Mouse (Mus musculus) embryo, embryonic 11.5 days (tissue): ENCODE results near the gene Vps29.
"Not testable (repeated sequence)": the region's sequence is repeated elsewhere in the genome, so short reads cannot be mapped to it uniquely, and the experiment has no call there.

ENCODE experiments used
- DNase-seq: peaks from one replicate; pipeline ENCODE4 v3.0.0-alpha.2; 2012; ENCODE audit warnings: low read depth, low spot score

The Vps29 gene

DNA sequence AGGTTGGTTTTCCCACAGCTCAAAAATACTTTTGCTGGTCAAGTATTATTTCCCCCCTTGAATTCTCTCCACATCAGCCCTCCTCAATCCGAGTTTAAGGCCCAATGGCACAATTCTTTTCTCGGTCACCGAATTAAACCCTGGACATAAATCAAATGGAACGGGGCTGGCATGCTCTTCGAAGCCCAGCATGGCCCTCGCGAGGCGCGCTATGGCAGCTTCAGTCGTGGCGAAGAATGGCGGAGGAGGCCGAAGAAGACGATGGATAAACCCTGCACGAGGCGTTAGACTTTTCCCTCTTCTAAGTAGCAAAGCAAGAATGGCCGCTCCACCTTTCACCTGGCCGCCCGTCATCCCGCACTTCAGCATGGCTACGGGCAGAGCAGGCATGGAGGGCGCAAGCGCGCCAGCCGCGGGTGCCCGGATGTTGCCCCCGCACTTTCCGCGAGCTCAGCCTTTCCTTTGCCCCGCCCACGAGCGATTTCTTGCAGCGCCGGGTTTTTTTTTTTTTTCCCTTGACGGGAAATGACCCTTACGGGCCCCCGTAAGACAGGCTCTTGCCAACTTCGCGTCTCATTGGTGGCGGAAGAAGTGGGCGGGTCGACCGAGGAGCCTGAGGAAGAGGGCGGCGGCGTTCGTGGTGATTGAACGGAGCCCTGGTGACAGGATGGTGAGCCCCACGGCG is at the start of gene Vps29, which contains the start of gene Rad9b:
Gene Vps29, plus strand, starts transcription at position 563 of the 685 bp plus-strand sequence.
Gene Rad9b, minus strand, starts transcription at position 427 of the 685 bp plus-strand sequence.
- peak; percentile 99 for DNase-seq

DNA sequence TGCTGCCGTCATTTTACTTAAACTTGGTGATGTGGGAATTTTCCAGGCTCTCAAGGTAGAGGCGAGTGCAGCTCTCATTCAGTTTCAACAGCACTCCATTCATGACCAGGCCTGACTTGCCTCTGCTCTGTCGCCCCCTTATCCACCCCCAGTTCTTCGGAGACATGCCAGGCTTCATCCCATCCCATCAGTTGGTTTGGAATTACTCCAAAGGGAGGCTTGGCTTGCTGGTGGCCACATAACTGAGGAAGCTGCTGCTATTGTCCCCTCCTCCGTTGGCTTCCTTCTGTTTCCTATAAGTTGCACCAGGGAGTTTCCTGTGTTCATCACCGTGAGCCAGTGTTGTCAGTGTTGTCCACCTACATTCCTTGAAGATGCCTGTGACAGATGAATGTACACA is 49.6 kb upstream of the Vps29 start:
- no peak for DNase-seq

DNA sequence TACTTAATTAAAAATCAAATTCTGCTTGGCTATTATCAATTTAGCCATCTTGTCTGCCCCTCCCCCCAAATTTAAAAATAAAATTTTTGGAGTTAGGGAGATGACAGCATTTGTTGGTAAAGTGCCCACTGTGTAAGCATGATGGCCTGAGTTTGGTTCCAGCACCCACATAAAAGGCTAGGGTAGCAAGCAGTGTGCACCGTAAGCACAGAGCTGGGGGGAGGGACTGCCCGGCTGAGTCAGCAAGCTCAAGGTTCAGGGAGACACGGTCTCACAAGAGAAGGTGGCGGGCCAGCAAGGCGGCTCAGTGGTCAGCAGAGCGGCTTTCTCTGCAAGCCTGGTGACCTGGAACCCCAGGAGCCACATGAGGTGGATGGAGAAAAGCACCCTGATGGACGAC is 48.7 kb upstream of the Vps29 start:
- no peak for DNase-seq

DNA sequence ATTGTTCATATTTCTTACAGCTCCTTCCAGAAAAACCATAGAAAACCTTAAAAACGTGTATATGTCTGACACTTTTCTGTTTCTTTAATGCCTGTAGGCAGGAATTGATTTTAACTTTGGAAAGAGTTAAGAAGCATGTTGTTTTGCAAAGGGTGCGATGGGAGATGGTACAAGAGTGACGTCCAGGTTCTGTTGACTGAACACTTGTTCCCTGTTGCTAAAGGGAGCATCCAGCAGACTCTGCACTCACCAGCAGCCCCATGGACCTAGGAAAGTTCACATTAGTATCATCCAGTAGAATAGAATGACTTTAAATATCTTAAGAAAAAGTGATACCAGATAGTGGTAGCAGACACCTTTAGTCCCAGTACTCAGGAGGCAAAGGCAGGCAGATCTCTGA is 47.6 kb upstream of the Vps29 start:
- no peak for DNase-seq

DNA sequence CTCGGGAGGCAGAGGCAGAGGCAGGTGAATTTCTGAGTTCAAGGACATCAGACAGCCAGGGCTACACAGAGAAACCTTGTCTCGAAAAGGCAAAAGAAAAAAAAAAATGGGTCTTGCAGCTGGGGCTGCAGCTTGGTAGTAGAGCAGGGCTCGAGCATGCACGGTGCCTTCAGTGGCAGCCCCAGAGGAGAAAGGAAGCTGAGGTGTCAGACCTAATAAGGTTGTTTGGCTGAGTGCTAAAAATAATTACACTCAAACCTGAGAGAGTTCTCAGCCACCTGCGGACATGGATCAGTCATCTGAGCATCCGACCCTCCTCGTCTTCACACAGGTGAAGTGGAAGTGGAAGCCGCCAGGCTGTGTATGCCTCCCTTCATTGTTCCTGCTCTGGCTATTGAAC is 43.5 kb upstream of the Vps29 start:
- DNase-seq: no peak

DNA sequence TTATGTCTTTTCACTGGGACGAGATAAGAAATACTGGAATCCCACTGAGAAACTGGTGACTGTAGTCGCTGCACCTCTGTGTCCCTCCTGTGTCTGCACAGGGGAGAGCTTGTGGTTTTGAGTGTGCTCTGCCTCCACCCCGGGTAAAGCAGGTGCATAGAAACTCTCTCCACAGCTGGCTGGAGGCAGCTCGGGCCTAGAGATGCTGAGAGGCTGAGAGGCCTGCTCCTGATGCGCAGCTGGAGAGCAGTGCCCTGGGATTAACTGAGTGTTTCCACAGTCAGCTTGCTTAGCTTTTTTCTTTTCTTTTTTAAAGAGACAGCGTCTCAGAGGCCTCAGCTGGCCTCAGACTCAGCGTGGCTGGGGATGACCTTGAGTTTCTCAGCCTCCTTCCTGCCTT is 42.5 kb upstream of the Vps29 start:
- DNase-seq: no peak

DNA sequence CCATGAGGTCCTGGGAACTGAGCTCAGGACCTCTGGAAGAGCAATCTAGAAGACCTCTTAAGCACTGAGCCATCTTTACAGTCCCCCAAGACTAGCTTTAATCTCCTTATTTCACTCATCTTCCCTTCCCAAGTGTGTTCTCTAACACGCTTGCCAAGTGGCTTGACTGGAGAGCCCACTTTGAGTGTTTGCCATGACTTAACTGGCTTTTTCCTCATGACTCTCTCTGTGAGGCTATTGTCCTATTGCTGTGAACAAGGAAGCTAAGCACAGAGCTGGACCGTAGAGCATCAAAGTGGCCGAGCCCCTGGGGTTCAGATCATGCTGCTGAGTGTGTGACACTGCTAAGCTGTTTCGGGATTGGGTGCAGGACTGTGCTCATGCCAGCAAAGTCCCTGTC is 41.8 kb upstream of the Vps29 start:
- no peak for DNase-seq

DNA sequence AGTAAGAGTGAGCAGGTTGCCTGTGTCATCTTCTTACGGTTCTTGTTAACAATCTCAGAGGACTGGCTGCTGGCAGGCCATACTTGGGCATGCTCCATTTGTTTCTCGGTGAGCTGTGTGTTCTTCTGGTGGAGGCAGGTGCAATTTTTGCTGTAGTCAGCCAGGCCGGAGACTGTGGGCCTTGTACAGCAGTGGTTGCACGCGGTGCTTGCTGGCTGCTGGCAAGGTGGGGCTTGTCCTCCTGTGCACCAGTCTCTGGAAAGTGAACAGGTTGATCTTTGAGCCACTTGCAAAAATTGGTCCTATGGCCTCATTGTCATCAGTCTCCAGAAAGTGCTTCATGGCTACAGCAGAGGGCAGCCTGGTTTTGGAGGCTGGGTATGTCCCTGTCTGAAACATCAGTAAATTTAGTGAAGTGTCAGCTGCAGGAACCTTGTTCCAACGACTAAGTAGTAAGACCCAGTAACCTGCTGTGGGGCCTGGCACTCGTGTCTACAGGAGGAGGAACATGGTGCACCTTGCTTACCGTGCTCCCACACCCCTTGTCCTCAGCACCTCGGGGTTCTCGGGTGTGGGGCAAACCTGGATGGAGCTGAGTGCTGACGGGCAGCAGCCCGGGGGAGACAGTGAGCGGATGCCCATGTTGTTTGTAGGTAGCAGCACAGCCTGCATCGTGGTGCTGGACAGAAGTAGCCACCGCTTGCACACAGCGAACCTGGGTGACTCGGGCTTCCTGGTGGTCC is 41.1 kb upstream of the Vps29 start:
- no peak for DNase-seq

DNA sequence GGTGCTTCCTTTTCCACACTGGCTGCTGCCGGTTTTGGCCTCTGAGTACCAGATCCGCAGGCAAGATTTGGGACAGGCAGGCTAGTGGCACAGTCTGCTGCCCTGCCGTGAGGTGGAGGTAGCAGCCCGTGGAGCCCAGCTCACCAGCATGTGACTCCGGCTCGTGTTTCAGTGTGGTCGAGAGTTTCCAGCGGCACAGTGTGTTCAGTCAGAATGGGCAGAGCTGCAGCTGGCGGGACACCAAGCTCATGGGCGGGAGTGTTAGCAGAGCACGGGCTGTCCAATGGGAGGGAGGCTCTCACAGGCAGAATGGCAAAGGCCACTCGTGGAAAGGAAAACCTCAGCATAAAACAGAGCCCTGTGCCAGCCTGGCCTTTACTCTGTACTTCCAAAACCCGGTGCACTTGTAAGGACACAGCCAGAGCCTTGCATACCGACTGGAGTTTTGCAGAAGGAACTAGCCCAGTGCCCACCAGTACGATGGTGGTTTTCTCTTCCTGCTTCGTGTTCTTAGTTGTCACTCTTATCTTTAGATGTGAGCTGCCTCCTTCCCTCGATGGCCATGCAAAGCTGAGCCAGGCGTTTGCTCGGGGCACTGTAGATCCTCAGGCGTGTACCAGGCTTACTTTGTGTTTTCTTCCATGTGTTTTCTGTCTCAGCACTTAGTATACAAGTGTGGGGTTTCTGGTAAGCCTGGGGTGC is 39.1 kb upstream of the Vps29 start:
- no peak for DNase-seq

DNA sequence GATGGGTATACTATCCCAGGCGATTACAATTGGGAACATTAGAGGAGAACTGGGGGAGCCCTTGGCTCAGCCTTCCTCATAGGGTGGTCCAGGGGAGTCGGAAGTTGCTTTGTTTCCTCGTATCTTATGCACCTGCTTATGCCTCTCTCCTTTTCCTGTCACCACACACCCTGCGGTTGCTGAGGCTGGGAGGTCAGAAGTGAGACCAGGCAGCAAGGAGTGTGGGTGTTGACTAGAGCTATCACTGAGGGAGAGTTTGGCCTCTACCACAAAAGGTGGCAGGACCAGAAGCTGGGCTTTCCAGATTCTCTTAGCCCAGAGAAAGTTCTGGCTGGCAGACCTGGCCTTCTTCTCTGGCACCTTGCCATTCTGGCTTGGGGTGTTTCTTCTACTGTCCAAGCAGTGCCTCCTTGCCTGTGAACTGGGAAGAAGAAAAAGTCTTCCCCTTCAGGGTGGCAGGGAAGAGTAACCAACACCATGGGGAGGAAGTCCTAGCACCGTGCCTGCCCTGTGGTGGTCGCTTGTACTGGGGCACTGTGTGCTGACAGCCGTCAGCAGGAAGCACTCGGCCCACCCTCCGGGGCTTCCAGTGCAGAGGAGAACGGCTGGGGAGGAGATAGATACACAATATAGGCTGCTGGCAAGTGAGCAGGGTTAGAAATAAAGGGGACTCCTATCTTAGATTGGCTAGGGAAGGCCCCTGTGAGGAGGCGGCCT is 36.7 kb upstream of the Vps29 start:
- DNase-seq: no peak

DNA sequence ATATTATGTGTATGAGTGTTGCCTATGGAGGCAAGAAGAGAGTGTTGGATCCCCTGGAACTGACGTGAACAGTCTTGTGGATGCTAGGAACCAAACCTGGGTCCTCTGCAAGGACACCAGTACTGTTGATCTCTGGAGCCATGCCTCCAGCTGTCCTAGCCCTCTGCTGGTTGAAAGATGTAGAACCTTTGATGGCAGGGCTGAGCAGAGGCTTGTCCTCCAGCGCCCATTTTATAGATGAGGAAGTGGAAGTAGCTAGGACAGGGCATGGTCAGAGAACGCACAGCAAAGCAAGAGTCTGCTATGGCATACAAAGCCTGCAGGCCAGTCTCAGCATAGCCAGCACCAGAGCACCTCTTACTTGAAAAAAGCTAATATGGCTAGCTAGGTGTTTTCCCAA is 36.1 kb upstream of the Vps29 start:
- DNase-seq: no peak

DNA sequence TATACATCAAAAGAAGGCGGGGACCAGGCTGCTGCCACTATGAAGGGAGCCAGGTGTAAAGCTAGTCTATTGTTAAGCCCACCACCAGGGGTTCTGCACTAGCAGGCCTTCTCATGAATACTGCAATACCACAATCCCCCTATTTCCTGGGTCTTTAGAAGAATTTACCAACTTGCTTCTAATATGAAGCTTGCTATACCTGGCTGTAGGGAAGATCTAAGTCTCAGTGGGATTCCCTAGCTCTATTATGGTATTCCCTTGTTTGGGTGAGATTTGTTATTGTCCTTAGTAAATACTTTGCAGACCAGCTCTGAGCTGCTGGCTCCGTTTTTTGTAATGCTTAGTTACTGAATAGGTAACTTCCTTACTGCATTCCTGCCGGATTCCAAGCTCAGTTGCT is 35.2 kb upstream of the Vps29 start:
- not testable (repeated sequence) for DNase-seq

DNA sequence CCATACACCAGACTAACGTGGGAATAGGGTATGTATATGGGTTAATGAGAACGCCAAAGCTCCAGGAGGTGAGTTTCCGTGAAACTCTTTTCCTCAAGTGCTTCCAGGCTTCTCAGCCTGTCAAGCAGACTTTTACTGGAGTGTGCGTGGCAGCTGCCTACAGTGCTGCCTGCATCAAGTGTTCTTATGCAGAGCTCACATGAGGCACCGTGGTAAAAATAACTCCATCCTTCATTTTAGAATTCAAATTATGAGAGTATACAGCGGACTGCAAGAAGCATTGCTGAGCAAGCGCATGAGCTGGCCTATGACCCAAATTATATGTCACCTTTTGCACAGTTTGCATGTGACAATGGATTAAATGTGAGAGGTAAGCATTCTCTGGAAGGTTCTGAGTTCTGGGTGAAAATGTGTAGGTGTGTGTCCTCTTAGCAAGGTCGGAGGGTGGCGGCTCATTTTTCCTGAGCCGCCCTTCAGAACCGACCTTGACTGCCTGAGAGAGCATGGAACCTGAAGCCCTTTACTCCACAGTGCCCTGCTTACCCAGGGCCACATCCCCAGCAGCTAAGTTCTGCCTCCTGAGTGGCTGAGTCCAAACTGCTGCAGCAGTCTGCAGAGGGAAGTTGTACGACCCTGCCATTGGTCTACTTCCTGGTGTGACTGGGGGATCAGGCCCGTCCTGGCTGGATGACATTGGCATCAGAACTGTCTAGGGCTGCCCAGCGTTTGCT is 34.5 kb upstream of the Vps29 start:
- no peak for DNase-seq

DNA sequence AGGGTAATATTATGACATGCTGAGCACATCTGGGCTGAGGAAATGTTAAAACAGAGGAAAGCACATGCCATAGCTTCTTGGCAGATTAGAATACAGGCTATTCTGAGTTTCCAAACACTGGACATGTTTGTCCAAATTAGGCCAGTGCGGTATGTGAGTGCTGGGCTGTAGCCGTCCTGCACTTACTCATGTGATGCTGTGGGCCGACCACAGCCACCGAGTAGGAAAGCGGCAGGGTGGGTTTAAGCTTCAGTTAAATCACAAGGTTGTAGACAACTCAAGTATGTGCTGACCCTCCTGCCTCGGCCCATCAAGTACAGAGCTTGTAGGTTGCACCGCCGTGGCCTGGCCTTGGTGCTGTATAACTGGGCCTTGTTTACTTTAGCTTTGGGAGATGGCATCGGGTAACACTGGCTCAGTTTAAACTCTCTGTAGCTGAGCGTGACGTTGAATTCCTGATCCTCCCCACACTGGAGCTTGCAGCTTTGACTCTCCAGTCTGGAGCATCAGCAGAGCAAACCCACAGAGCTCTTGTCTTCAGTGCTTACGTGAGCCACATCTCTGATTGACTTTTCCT is 33.9 kb upstream of the Vps29 start:
- no peak for DNase-seq

DNA sequence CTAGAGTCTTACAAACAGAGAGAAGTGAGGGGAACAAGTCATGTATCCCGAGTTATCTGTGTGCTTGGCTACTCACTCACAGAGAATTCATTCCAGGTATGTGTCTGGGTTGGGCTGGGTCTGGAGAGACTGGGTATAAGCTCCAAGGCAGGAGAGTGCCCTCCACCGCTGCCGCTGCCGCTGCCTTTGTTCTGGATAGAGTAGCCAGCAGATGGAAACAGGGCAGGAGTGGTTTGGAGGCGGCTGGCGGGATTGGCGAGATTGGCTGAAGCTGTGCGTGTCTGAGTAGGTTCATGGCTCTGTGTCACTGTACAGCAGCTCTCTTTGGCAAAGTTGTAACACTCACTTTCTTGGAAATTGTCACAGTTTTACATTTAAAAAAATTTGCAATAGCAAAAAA is 30.6 kb upstream of the Vps29 start:
- DNase-seq: no peak

DNA sequence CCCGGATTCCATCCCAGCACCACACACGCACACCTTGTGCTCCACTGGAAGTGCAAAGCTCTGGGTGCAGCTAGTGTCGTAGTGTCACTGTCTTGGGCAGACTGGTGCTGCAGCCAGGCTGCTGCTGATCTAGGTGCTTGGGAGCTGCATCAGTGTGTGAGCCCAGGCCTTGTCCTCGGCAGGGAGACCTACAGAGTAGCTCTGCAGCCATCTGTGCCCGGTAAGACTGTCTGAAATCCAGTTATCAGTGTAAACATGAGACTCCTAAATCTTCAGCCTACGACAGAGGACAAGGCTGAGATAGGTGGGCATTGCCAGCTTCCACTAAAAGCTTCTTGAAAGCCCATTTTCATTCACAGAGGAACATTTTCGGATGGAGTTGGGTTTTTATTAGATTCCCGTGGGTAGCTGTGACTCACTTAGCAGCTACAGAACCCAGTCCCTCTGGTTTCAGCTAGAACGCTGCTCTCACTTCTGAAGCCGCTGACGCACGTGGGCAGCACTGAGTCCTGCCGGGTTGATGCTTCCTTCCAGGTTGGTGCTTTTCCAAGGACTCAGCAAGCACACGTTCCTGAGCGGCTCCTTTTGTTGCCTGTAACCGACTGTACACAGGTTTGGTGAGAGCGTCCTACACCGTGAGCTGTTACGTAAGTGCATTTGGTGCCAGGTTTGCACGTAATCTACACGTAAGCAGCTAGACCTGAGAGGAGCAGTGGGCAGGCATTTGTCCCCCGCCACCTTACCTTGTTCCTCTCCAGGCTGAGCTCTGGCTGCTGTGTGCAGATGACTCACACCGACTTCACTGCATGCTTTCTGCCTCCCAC is 29.3 kb upstream of the Vps29 start:
- no peak for DNase-seq

DNA sequence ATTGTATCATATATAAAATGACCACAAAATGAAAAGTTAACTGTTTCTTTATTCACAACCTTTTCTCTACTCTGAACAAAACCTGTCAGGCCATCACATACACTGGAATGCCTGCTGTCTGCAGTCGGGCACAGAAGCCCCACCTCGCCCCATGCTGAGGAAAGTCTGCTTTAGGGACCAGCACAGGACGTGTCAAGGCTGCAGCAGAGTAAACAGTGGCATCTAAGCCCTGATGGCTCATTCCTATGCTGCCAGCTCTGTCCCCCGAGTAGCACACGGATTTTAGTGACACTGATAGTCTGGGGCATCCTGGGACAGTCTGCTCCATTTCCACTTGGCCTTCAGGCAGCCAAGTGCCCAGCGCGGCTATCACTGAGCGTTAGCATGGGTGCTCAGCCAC is 28.7 kb upstream of the Vps29 start:
- DNase-seq: no peak

DNA sequence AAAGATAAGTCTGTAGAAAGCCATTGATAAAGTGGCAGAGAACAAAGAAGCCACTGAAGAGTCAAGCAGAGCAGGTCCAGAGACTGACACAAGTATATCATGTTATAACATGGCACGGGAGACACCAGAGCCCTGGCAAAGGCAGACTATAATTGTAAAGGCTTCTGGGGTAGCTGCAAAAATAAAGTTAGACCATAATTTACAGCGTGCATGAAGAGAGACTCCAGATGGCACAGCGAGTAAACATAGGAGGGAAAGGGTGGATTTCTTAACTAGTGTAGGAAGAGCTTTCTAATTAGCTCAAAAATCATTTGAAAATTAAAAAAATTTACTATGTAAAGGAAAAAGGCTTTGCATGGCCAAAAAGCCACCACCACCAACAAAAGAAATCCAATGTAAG is 26.9 kb upstream of the Vps29 start:
- DNase-seq: no peak

DNA sequence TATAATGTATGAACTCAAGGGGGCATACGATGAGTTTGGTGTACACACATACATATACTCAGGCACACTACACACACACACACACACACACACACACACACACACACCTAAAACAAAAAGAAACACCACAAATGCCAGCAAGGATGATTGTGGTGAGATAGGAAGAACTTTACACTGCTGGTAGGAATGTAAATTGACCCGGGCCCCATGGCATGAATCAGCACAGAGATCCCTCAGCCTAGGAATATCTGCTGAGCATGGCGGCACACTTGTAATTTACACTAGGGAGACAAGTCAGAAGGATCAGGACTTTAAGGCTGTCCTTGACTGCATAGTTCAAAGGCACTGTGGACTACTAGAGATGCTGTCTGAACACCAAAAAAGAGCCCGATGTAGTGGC is 23.9 kb upstream of the Vps29 start:
- DNase-seq: no peak

DNA sequence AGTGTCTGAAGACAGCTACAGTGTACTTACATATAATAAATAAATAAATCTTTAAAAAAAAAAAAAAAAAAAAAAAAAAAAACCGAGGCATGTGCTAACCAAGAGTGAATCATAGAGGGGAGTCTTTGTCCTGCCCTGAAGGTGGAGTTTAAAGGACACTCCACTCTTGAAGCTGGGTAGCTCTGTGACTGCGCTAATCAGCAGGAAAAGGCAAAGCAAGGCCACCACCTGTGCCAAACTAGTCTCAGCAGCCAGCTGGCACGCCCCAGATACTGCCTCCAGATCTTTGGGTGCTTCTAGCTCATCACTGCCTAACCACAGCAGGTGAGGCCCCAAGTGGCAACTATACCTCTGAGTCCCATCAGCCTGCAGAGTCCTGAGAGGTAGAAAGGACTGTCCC is 19.5 kb upstream of the Vps29 start:
- DNase-seq: no peak
